Mouse (Mus musculus): ENCODE measurements around the gene Atg4b. TPM values are rescaled to one million over a fixed set of nuclear protein-coding genes. Genes with fewer than 3 reads are reported as not detected.

Gene Atg4b
- polyA plus RNA-seq (2016; fragmentation: Nextera tagmentation; extraction: Ambion mirVana): 75.0 and 87.6 TPM in 2 replicates

GRCm38 (mm10) chr1:93751290-93751689 lies at the start of gene Atg4b:
Gene Atg4b, plus strand, starts transcription at chr1:93751500.
- 77% methylated on average over 6 of the region's 6 CpGs for WGBS (ENCODE audit: insufficient replicate concordance)
- Histone ChIP-seq H3K27ac (no peak within 1 kb of the TSS), H3K27me3 (replicated peaks) (no peaks in the 10 kb centered on the region), H3K4me1 (peaks cover 36% of the 10 kb centered on the region), H3K4me3 (no peak within 1 kb of the TSS), H3K36me3 (peaks cover 26% of the 10 kb centered on the region), H3K9ac (no peak within 1 kb of the TSS), H3K9me3 (replicated peaks) (no peaks in the 10 kb centered on the region), H3K4me2 (no peak within 1 kb of the TSS)
- ATAC-seq: no peak

GRCm38 (mm10) chr1:93702106-93702505 lies 49.2 kb upstream of the Atg4b start:
- H3K9me3 ChIP-seq (replicated peaks): no peaks in the 10 kb centered on the region
- peaks cover 20% of the 10 kb centered on the region for H3K36me3 ChIP-seq
- no peak overlapping the region for H3K27ac ChIP-seq
- 38% methylated on average over 1 of the region's 1 CpGs for WGBS (ENCODE audit: insufficient replicate concordance)
- H3K27me3 ChIP-seq (replicated peaks): no peaks in the 10 kb centered on the region
- ATAC-seq: no peak
- no peak overlapping the region for H3K4me2 ChIP-seq
- no peaks in the 10 kb centered on the region for H3K4me1 ChIP-seq
- H3K9ac ChIP-seq: no peak overlapping the region
- H3K4me3 ChIP-seq: no peak overlapping the region

- 81% methylated on average over 10 of the region's 10 CpGs for WGBS (ENCODE audit: insufficient replicate concordance)
- Histone ChIP-seq H3K27me3 (replicated peaks) (no peaks in the 10 kb centered on the region), H3K27ac (no peak overlapping the region), H3K9ac (no peak overlapping the region), H3K4me1 (no peaks in the 10 kb centered on the region), H3K4me3 (no peak overlapping the region), H3K4me2 (no peak overlapping the region), H3K36me3 (peaks cover 20% of the 10 kb centered on the region), H3K9me3 (replicated peaks) (no peaks in the 10 kb centered on the region)
- ATAC-seq: no peak
These were observed 47.7 kb upstream of the Atg4b start for GRCm38 (mm10) chr1:93703472-93704048.

DNA sequence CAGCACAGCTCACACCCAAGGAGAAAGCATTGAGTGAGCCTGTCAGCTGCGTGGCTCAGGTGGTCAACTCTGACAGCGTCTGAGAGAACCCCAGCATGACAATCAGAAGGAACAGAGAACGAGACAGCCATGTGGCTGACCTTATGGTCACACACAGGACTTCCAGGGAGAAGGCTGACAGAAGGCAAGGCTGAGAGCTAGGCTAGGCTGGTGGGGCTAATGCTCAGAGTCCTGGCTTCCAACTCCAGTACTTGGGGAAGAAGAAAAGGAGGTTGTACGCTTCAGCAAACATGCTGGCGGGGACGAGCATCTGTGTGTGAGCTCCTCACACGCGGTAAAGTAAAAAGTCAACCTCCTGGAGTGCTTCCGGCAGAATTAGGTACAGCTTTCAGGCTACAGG lies 47.0 kb upstream of the Atg4b start:
- Histone ChIP-seq H3K36me3 (peaks cover 20% of the 10 kb centered on the region), H3K27ac (no peak overlapping the region), H3K27me3 (replicated peaks) (no peaks in the 10 kb centered on the region), H3K9ac (no peak overlapping the region), H3K9me3 (replicated peaks) (no peaks in the 10 kb centered on the region), H3K4me1 (no peaks in the 10 kb centered on the region), H3K4me3 (no peak overlapping the region), H3K4me2 (no peak overlapping the region)
- no peak for ATAC-seq
- 78% methylated on average over 9 of the region's 9 CpGs for WGBS (ENCODE audit: insufficient replicate concordance)

DNA sequence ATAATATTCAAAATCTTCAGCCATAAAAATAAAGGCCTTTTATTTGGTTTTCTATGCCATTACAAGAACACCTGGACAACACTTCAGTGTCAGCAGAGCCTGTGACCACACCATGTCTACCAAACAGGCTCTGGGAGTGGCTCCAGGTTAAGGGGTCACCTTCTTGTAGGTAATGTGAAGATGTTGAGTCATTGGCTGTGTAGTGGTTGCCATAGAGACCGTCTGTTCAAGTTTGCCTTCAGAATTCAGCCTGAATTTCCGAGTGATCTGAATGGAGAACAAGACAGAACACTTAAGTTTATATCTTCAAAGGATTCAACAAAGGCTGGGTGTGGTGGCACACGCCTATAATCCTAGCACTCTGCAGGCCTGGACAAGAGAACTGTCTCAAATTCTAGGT lies 45.9 kb upstream of the Atg4b start:
- Histone ChIP-seq H3K4me1 (no peaks in the 10 kb centered on the region), H3K4me2 (no peak overlapping the region), H3K9ac (no peak overlapping the region), H3K36me3 (peaks cover 20% of the 10 kb centered on the region), H3K27me3 (replicated peaks) (no peaks in the 10 kb centered on the region), H3K27ac (no peak overlapping the region), H3K4me3 (no peak overlapping the region), H3K9me3 (replicated peaks) (no peaks in the 10 kb centered on the region)
- WGBS (ENCODE audit: insufficient replicate concordance): 61% methylated on average over 3 of the region's 3 CpGs
- ATAC-seq: no peak

DNA sequence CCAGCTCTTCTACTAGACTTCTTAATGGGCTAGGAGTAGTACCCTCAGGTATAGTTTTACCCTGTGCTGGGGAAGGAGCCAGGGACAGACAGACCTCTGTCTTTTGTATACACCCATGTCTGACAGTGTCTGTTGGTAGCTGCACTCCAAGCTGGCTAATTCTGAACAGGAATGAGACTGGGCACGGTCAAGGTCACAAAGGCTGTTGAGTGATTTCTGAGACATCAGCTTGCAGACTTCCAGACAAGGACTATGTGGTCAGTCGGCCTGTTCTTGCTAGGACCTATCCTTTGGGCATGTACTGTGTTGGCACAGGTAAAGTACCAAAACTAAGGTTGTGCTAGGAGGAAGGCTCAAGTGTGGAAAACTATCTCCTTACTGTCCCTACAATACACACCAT lies 35.1 kb upstream of the Atg4b start:
- Histone ChIP-seq H3K4me1 (no peaks in the 10 kb centered on the region), H3K9me3 (replicated peaks) (no peaks in the 10 kb centered on the region), H3K27ac (no peak overlapping the region), H3K4me3 (no peak overlapping the region), H3K27me3 (replicated peaks) (no peaks in the 10 kb centered on the region), H3K36me3 (peaks cover 35% of the 10 kb centered on the region), H3K4me2 (no peak overlapping the region), H3K9ac (no peak overlapping the region)
- no peak for ATAC-seq
- 73% methylated on average over 2 of the region's 2 CpGs for WGBS (ENCODE audit: insufficient replicate concordance)

DNA sequence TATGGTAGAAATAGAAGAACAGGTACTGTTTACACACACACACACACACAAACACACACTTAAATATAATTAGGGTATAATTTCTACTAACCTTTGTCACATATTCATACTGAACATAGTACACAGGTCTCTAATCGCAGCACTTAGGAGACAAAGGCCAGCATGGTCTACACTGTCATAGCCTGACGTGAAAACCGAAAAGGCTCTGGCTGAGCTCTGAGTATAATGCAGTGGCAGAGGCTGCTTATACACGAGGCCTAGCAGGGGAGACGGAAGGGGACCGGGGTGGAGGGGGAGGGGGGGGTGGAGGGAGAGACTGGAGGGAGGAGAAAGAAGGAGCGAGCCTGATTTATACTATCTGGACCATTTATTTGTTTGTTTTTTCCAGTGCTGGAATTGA lies 29.7 kb upstream of the Atg4b start:
- Histone ChIP-seq H3K4me3 (no peak overlapping the region), H3K4me1 (no peaks in the 10 kb centered on the region), H3K4me2 (no peak overlapping the region), H3K36me3 (peaks cover 29% of the 10 kb centered on the region), H3K27ac (no peak overlapping the region), H3K9ac (no peak overlapping the region), H3K27me3 (replicated peaks) (no peaks in the 10 kb centered on the region), H3K9me3 (replicated peaks) (no peaks in the 10 kb centered on the region)
- no peak for ATAC-seq
- 74% methylated on average over 7 of the region's 7 CpGs for WGBS (ENCODE audit: insufficient replicate concordance)

DNA sequence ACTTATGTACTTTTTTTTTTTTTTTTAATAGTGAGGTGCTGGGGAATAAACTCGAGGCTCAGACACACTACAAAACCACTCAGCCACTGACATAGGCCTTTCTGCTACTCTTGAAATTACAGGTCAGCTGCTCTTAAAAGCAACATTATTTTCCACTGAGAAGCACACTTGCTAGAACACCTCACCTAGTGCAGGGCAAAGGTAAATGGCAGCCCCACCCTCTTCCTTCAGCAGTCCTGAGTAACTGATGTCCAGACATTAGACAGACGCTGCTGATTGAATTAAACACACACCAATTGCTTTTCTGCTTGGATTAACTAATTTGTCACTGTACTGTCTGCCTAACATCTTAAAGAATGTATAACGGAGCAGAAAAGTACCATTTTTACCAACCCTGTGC lies 26.7 kb upstream of the Atg4b start:
- H3K27ac ChIP-seq: no peak overlapping the region
- H3K9ac ChIP-seq: no peak overlapping the region
- H3K9me3 ChIP-seq (replicated peaks): no peaks in the 10 kb centered on the region
- no peaks in the 10 kb centered on the region for H3K27me3 ChIP-seq (replicated peaks)
- no peaks in the 10 kb centered on the region for H3K4me1 ChIP-seq
- no peak overlapping the region for H3K4me2 ChIP-seq
- H3K4me3 ChIP-seq: no peak overlapping the region
- no peak for ATAC-seq
- WGBS (ENCODE audit: insufficient replicate concordance): 76% methylated on average over 3 of the region's 3 CpGs
- peaks cover 24% of the 10 kb centered on the region for H3K36me3 ChIP-seq

GRCm38 (mm10) chr1:93725665-93726064 lies 25.6 kb upstream of the Atg4b start:
- no peak for ATAC-seq
- WGBS (ENCODE audit: insufficient replicate concordance): 78% methylated on average over 5 of the region's 5 CpGs
- H3K4me1 ChIP-seq: no peaks in the 10 kb centered on the region
- H3K36me3 ChIP-seq: peaks cover 21% of the 10 kb centered on the region
- H3K27ac ChIP-seq: no peak overlapping the region
- no peak overlapping the region for H3K9ac ChIP-seq
- no peaks in the 10 kb centered on the region for H3K9me3 ChIP-seq (replicated peaks)
- no peak overlapping the region for H3K4me2 ChIP-seq
- no peaks in the 10 kb centered on the region for H3K27me3 ChIP-seq (replicated peaks)
- H3K4me3 ChIP-seq: no peak overlapping the region

DNA sequence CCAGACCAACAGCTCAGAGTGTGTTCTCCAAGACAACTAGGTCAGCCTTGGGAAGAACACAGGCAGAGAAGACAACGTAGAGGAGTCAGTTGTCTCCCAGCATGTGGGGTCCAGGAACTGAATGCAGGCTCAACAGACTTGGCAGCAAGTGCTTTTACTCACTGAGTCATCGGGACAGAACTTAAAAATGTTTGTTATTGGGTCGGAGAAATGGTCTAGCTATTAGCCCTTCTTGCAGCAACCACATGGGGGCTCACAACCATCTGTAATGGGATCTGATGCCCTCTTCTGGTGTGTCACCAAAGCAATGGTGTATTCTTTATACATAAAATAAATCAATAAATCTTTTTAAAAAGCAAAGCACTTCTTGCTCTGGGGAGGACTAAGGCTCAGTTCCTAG lies 25.2 kb upstream of the Atg4b start:
- no peak overlapping the region for H3K9ac ChIP-seq
- ATAC-seq: no peak
- 83% methylated on average over 3 of the region's 3 CpGs for WGBS (ENCODE audit: insufficient replicate concordance)
- no peaks in the 10 kb centered on the region for H3K4me1 ChIP-seq
- H3K9me3 ChIP-seq (replicated peaks): no peaks in the 10 kb centered on the region
- peaks cover 20% of the 10 kb centered on the region for H3K36me3 ChIP-seq
- no peak overlapping the region for H3K4me2 ChIP-seq
- H3K27ac ChIP-seq: no peak overlapping the region
- H3K27me3 ChIP-seq (replicated peaks): no peaks in the 10 kb centered on the region
- no peak overlapping the region for H3K4me3 ChIP-seq

GRCm38 (mm10) chr1:93726974-93727373 lies 24.3 kb upstream of the Atg4b start:
- H3K9ac ChIP-seq: no peak overlapping the region
- H3K4me2 ChIP-seq: no peak overlapping the region
- peak; percentile 46; the same call in 1 of the 2 replicates for ATAC-seq
- 48% methylated on average over 3 of the region's 3 CpGs for WGBS (ENCODE audit: insufficient replicate concordance)
- peaks cover 20% of the 10 kb centered on the region for H3K36me3 ChIP-seq
- no peak overlapping the region for H3K27ac ChIP-seq
- H3K27me3 ChIP-seq (replicated peaks): no peaks in the 10 kb centered on the region
- peaks cover 4% of the 10 kb centered on the region; the same call in 1 of the 2 replicates for H3K4me1 ChIP-seq
- H3K4me3 ChIP-seq: no peak overlapping the region
- H3K9me3 ChIP-seq (replicated peaks): no peaks in the 10 kb centered on the region

GRCm38 (mm10) chr1:93731103-93731502 lies 20.2 kb upstream of the Atg4b start:
- ATAC-seq: no peak
- 79% methylated on average over 5 of the region's 5 CpGs for WGBS (ENCODE audit: insufficient replicate concordance)
- Histone ChIP-seq H3K9ac (no peak overlapping the region), H3K27me3 (replicated peaks) (no peaks in the 10 kb centered on the region), H3K4me1 (peaks cover 7% of the 10 kb centered on the region; the same call in 1 of the 2 replicates), H3K27ac (no peak overlapping the region), H3K4me2 (no peak overlapping the region), H3K9me3 (replicated peaks) (no peaks in the 10 kb centered on the region), H3K36me3 (0 out of 2 replicates have a peak, but pooled peaks cover 4% of the 10 kb centered on the region), H3K4me3 (no peak overlapping the region)

GRCm38 (mm10) chr1:93731880-93732281 lies 19.4 kb upstream of the Atg4b start:
- no peak for ATAC-seq
- 52% methylated on average over 3 of the region's 3 CpGs for WGBS (ENCODE audit: insufficient replicate concordance)
- no peak overlapping the region for H3K4me2 ChIP-seq

More at GRCm38 (mm10) chr1:93731880-93732281, 19.4 kb upstream of the Atg4b start:
- Histone ChIP-seq H3K36me3 (0 out of 2 replicates have a peak, but pooled peaks cover 4% of the 10 kb centered on the region), H3K9me3 (replicated peaks) (no peaks in the 10 kb centered on the region), H3K27ac (no peak overlapping the region), H3K27me3 (replicated peaks) (no peaks in the 10 kb centered on the region), H3K9ac (no peak overlapping the region), H3K4me3 (no peak overlapping the region), H3K4me1 (peaks cover 7% of the 10 kb centered on the region; the same call in 1 of the 2 replicates)
